ENCODE assay signal across 11 mouse cellular contexts in genomic region chr1:40293891-40294290, GRCm38 (mm10). TPM values are rescaled to one million over a fixed set of nuclear protein-coding genes. Genes with fewer than 3 reads are reported as not detected.
DNase-seq lines count a peak whose midpoint lies in the region; ATAC-seq and TF ChIP-seq lines count a peak whose summit lies in the region.
"Had no signal": no experiment of that assay in that cellular context is flagged by ENCODE, and none has a peak within 500 bp of the region (broad histone marks: within the 10 kb centered on the region; RNA-seq: fewer than 3 reads in every experiment).

No protein-coding gene starts in this region.

- WGBS in intestine, postnatal 0 days: 95% methylated on average over 7 of the region's 7 CpGs
- 94% methylated on average over 7 of the region's 7 CpGs for WGBS in intestine, embryonic 15.5 days

- no peaks in the 10 kb centered on the region for H3K9me3 ChIP-seq in intestine, postnatal 0 days (ENCODE audit: control insufficient read depth)
- no peaks in the 10 kb centered on the region for H3K9me3 ChIP-seq in intestine, embryonic 15.5 days
- H3K9me3 ChIP-seq: limb, embryonic 12.5 days; megakaryocyte, embryonic 14.5 days had no signal

- no peak overlapping the region for H3K4me3 ChIP-seq in intestine, postnatal 0 days (ENCODE audit: low read depth, low read length)
- H3K4me3 ChIP-seq in intestine, embryonic 15.5 days (replicated peaks): no peak overlapping the region
- H3K4me3 ChIP-seq in testis, adult 2 months (ENCODE audit: control insufficient read depth, low read depth, low read length): no peak overlapping the region
- H3K4me3 ChIP-seq: limb, embryonic 12.5 days; megakaryocyte, embryonic 14.5 days had no signal

- no peak overlapping the region for H3K4me2 ChIP-seq in intestine, postnatal 0 days (replicated peaks; ENCODE audit: low read depth)
- no peak overlapping the region for H3K4me2 ChIP-seq in intestine, embryonic 15.5 days (replicated peaks)
- H3K4me2 ChIP-seq: limb, embryonic 12.5 days had no signal

- no peaks in the 10 kb centered on the region for H3K36me3 ChIP-seq in intestine, postnatal 0 days (ENCODE audit: control insufficient read depth, insufficient read depth)
- H3K36me3 ChIP-seq in intestine, embryonic 15.5 days: no peaks in the 10 kb centered on the region
- H3K36me3 ChIP-seq in testis, adult 2 months (ENCODE audit: control insufficient read depth, insufficient read depth, low read length): no peaks in the 10 kb centered on the region
- H3K36me3 ChIP-seq in splenic B cell, adult 2 months (ENCODE audit: control insufficient read depth, insufficient read depth, low read length, poor library complexity, severe bottlenecking): no peaks in the 10 kb centered on the region
- H3K36me3 ChIP-seq: limb, embryonic 12.5 days had no signal

- no peaks in the 10 kb centered on the region for H3K27me3 ChIP-seq in intestine, postnatal 0 days (replicated peaks; ENCODE audit: control insufficient read depth, insufficient read depth, low read length)
- no peaks in the 10 kb centered on the region for H3K27me3 ChIP-seq in intestine, embryonic 15.5 days (replicated peaks)
- H3K27me3 ChIP-seq in testis, adult 2 months (ENCODE audit: control insufficient read depth, insufficient read depth, low read length): no peaks in the 10 kb centered on the region
- no peaks in the 10 kb centered on the region for H3K27me3 ChIP-seq in splenic B cell, adult 2 months (ENCODE audit: control insufficient read depth, insufficient read depth, low read length, poor library complexity, severe bottlenecking)
- H3K27me3 ChIP-seq: limb, embryonic 12.5 days; megakaryocyte, embryonic 14.5 days had no signal

- TF ChIP-seq POLR2A in testis, adult 2 months (IDR thresholded peaks at IDR 0.05; ENCODE audit: control insufficient read depth, low read depth, low read length): no peak

- H3K4me1 ChIP-seq in intestine, postnatal 0 days (replicated peaks; ENCODE audit: control insufficient read depth, insufficient read depth, low read length): no peaks in the 10 kb centered on the region
- no peaks in the 10 kb centered on the region for H3K4me1 ChIP-seq in intestine, embryonic 15.5 days (replicated peaks)
- H3K4me1 ChIP-seq in testis, adult 2 months (ENCODE audit: control insufficient read depth, insufficient read depth, low read length): no peaks in the 10 kb centered on the region; the same call in 1 of the 2 replicates
- H3K4me1 ChIP-seq: limb, embryonic 12.5 days; megakaryocyte, embryonic 14.5 days had no signal

- H3K9ac ChIP-seq in intestine, postnatal 0 days (ENCODE audit: low read depth, low read length): no peak overlapping the region
- no peak overlapping the region for H3K9ac ChIP-seq in intestine, embryonic 15.5 days
- H3K9ac ChIP-seq: limb, embryonic 12.5 days had no signal

- no peak for ATAC-seq in intestine, postnatal 0 days
- no peak for ATAC-seq in intestine, embryonic 15.5 days

- no peak for DNase-seq in testis, postnatal 10 days (ENCODE audit: low spot score)
- peak; percentile 37 for DNase-seq in R1 (ENCODE audit: low read depth, low spot score)
- peak; percentile 19 for DNase-seq in splenic B cell, adult 2 months (ENCODE audit: low read depth, low spot score)
- no peak for DNase-seq in urinary bladder, postnatal 14 days (ENCODE audit: low spot score)
- DNase-seq: gastrocnemius, postnatal 10 days; kidney, adult 11 months had no signal

- H3K27ac ChIP-seq in intestine, postnatal 0 days (ENCODE audit: low read depth, low read length): no peak overlapping the region
- no peak overlapping the region for H3K27ac ChIP-seq in intestine, embryonic 15.5 days
- no peak overlapping the region for H3K27ac ChIP-seq in testis, adult 2 months (ENCODE audit: control insufficient read depth, insufficient read depth, low read depth, low read length)
- H3K27ac ChIP-seq: limb, embryonic 12.5 days had no signal

- peak; percentile 43 for TF ChIP-seq CTCF in intestine, postnatal 0 days (IDR thresholded peaks at IDR 0.05; ENCODE audit: low read depth)
- TF ChIP-seq CTCF in testis, adult 2 months (IDR thresholded peaks at IDR 0.05; ENCODE audit: control insufficient read depth, insufficient read depth, insufficient replicate concordance, low read depth, low read length): peak; percentile 34; the same call in 1 of the 2 replicates

RNA-seq across cellular contexts. Expression of gene Il1rl2, which starts 30.5 kb away (rescaled TPM):
- 3.1 and 3.3 TPM in 2 replicates for polyA plus RNA-seq in intestine, postnatal 0 days (2015; fragmentation: Nextera tagmentation; extraction: Ambion mirVana)
- polyA plus RNA-seq in intestine, embryonic 15.5 days (2015; fragmentation: Nextera tagmentation; extraction: Ambion mirVana): 4.9 and 5.3 TPM in 2 replicates
- polyA plus RNA-seq in testis, adult 2 months (2012; rRNA removed): 0.22 and 0.29 TPM in 2 replicates

Comparison
In these comparisons a context has a peak if more than half of its experiments do, and no peak if none do; other contexts are left out.
1. DNase-seq: peak in R1 (single experiment) and splenic B cell, adult 2 months (single experiment); none in testis, postnatal 10 days (single experiment) and urinary bladder, postnatal 14 days (single experiment).